Mouse (Mus musculus) embryonic facial prominence, embryonic 11.5 days (tissue): ENCODE results near the gene Liph. TPM values are rescaled to one million over a fixed set of nuclear protein-coding genes. Genes with fewer than 3 reads are reported as not detected.

Experiments used
- ATAC-seq: fragments of 200-750 bp; cut with Nextera tagmentation; replicated peaks from 2 replicates; pipeline ENCODE4 v1.8.0; 2017; ENCODE audit warnings: low read depth; ENCODE audit not compliant: insufficient number of reproducible peaks, low FRiP score, low TSS enrichment
- DNase-seq: peaks from one replicate; pipeline ENCODE4 v3.0.0-alpha.2; 2015; ENCODE audit warnings: low spot score
- H3K27ac ChIP-seq: fragments of 300-500 bp; sonication (generic); replicated peaks from 2 replicates; pipeline ENCODE4 v1.5.1; 2014; ENCODE audit warnings: mild to moderate bottlenecking, low read depth, low read length, control low read depth
- H3K27me3 ChIP-seq: fragments of 300-500 bp; sonication (generic); 2 replicates; pipeline ENCODE4 v1.6.1; 2014; ENCODE audit warnings: mild to moderate bottlenecking, low read length, moderate library complexity, mixed read lengths; ENCODE audit not compliant: control insufficient read depth, insufficient read depth
- H3K36me3 ChIP-seq: fragments of 300-500 bp; sonication (generic); replicated peaks from 2 replicates; pipeline ENCODE4 v1.6.1; 2014; ENCODE audit warnings: low read depth, mild to moderate bottlenecking, low read length, moderate library complexity, mixed read lengths; ENCODE audit not compliant: control insufficient read depth, insufficient read depth
- H3K4me1 ChIP-seq: fragments of 300-500 bp; sonication (generic); 2 replicates; pipeline ENCODE4 v1.6.1; 2014; ENCODE audit warnings: low read length, mixed read lengths; ENCODE audit not compliant: control insufficient read depth, insufficient read depth
- H3K4me2 ChIP-seq: fragments of 300-500 bp; sonication (generic); 2 replicates; pipeline ENCODE4 v1.6.1; 2014; ENCODE audit warnings: low read depth, mild to moderate bottlenecking, control low read depth, low read length, moderate library complexity
- H3K4me3 ChIP-seq: fragments of 300-500 bp; sonication (generic); 2 replicates; pipeline ENCODE4 v1.5.1; 2014; ENCODE audit warnings: low read depth, low read length, control low read depth
- H3K9ac ChIP-seq: fragments of 300-500 bp; sonication (generic); replicated peaks from 2 replicates; pipeline ENCODE4 v1.6.1; 2014; ENCODE audit warnings: mild to moderate bottlenecking, control low read depth, low read length
- H3K9me3 ChIP-seq: fragments of 300-500 bp; sonication (generic); replicated peaks from 2 replicates; pipeline ENCODE4 v1.6.1; 2016; ENCODE audit warnings: mild to moderate bottlenecking, low read length, inconsistent platforms, mixed read lengths; ENCODE audit not compliant: control insufficient read depth
- WGBS: fragments of 180-500 bp; shearing (Covaris S2); extraction: QIAGEN DNeasy Blood & Tissue Kit; methylation state at CpG from one replicate; pipeline ENCODE4 v1.1.7; 2014; 5-methylcytosine and 5-hydroxymethylcytosine counted together
- polyA plus RNA-seq: library from polyadenylated mRNA; unstranded; fragments of >200 nt; fragmentation: Nextera tagmentation; extraction: Ambion mirVana; gene quantifications from 2 replicates; pipeline ENCODE4 v1.2.1, GENCODE M21; 2014

The Liph gene
- polyA plus RNA-seq, 1 experiment from 2014 or later: not detected

DNA sequence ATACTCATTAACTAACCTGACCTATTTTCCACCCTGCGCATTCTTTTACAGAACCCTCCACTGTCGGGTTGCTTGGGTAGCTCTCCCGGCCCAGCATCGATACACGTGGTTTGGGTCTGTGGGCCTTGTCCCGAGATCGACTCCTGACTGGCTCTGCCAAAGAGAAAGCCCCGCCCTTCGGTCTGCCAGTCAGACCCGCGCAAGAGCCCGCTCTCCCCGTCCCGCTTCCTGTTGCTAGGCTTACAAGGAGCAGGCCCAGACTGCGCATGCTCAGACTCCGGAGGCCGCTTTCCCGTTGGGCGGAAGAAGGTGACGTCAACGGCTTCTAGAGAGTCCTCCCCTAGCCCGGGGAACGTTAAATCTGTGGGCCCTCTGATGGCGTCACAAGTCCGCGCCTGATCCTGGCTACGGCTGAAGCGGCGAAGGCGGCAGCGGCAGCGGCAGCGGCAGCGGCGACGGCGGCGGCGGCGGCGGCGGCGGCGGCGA, 13.7 kb upstream of the Liph start, which contains the start of gene Senp2:
Gene Senp2 (plus strand): TSS at position 386 of the 486 bp plus-strand sequence.
- Histone ChIP-seq H3K27me3 (no peaks in the 10 kb centered on the region), H3K4me1 (no peaks in the 10 kb centered on the region), H3K4me2 (peak within 1 kb of the TSS; percentile 49), H3K36me3 (no peaks in the 10 kb centered on the region), H3K9me3 (no peaks in the 10 kb centered on the region), H3K4me3 (peak within 1 kb of the TSS; percentile 96), H3K9ac (peak within 1 kb of the TSS; percentile 90), H3K27ac (no peak within 1 kb of the TSS)
- ATAC-seq (peak; percentile 99), DNase-seq (peak; percentile 100)
- WGBS: 1% methylated on average over 45 of the region's 45 CpGs

DNA sequence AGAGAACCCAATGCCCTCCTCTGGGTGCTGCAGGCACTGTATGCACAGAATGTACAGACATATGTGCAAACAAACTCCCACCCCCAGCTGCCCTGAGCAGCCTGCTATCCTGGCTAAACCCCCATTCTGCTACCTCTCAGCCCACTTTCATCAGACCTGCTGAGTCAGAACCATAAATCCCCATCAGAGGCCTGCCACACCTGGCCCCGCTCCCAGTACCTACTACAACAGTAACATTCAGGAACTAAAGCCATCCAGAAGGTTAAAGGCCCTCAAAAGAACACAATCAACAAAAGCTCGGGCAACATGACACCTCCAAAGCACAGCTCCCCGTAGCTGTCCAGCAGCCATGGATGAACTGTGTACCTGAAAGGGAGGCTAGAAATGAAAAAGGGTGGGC, 6.1 kb upstream of the Liph start:
- no peak overlapping the region for H3K27ac ChIP-seq
- ATAC-seq (no peak), DNase-seq (no peak)
- H3K36me3 ChIP-seq: no peaks in the 10 kb centered on the region
- H3K9ac ChIP-seq: no peak overlapping the region
- H3K4me3 ChIP-seq: no peak overlapping the region
- H3K4me1 ChIP-seq: no peaks in the 10 kb centered on the region
- H3K4me2 ChIP-seq: no peak overlapping the region
- no peaks in the 10 kb centered on the region for H3K27me3 ChIP-seq
- 60% methylated on average over 3 of the region's 3 CpGs for WGBS
- H3K9me3 ChIP-seq: no peaks in the 10 kb centered on the region

DNA sequence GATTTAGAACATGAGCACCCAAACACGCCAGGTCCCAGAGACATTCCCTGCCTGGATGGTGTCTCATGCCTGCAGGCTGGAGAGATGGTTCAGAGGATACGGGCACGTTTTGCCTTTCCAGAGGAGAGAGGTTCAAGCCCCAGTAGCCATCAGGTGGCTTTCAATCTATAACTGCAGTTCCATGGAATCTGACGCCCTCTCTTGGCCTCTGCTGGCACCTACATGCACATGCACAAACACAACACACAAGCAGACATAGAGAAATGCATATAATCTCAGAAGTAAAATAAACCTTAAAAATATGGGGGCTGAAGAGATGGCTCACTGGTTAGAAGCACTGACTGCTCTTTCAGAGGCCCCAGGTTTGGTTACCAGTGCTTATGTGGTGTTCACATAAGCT, 5.7 kb upstream of the Liph start:
- 57% methylated on average over 4 of the region's 4 CpGs for WGBS
- Histone ChIP-seq H3K4me1 (no peaks in the 10 kb centered on the region), H3K4me3 (no peak overlapping the region), H3K27ac (no peak overlapping the region), H3K36me3 (no peaks in the 10 kb centered on the region), H3K27me3 (no peaks in the 10 kb centered on the region), H3K9me3 (no peaks in the 10 kb centered on the region), H3K9ac (no peak overlapping the region), H3K4me2 (no peak overlapping the region)
- no peak for ATAC-seq
- DNase-seq: no peak

DNA sequence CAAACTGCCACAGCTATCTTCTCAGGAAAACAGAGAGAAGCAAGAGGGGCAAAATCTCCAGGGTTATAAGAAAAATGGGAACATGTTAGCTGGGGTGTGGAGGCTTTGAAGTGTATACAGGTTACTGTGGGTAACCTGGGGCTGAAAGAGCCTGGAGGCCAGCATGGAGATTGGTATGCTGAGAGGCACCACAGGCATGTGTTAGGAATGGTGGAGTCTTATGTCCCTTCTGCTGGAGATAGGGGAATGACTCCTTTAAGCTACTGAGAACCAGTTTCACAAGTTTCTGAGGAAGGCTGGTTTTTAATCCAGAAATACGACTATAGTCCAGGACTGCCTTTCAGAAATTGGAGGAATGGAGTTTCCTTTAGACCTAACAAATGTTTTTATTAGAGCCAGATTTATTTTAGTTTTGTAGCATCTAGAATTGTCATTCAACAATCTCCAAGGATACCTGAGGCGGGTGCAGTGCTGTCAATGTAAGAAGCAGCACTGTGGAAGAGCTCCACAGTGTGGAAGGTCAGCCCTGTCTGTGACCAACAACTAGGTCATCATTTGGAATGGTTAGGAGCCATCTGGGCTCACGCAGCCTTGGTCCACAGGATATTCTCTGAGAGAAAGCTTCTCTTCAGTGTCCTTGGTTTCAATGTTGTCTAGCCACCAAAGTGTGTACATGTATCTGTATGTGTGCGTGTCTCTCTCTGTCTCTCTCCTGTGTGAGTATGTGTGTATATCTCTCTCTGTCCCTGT, 4.7 kb upstream of the Liph start:
- Histone ChIP-seq H3K4me2 (no peak overlapping the region), H3K4me3 (no peak overlapping the region), H3K9ac (no peak overlapping the region), H3K9me3 (no peaks in the 10 kb centered on the region), H3K27me3 (no peaks in the 10 kb centered on the region), H3K4me1 (no peaks in the 10 kb centered on the region), H3K36me3 (no peaks in the 10 kb centered on the region), H3K27ac (no peak overlapping the region)
- 79% methylated on average over 4 of the region's 4 CpGs for WGBS
- DNase-seq (no peak), ATAC-seq (no peak)

DNA sequence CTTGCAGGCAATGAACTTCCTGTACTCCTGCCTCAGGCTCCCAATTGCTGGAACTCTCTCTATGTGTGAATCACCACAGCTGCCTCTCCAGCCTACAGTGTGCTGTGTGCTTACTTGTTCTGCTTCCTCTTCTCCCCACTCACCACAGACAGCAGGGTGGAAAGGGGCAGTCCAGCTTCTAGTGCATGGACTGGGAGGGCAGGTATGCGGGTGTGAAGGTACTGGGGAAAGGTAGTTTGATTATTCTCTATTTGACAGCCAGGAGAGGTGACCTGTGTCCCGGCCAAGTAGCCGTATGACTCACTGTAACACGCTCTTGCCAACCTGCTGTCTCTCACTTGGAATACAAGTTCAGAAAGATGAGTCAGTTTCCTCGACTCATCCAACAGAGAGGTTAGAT, 2.6 kb upstream of the Liph start:
- H3K27me3 ChIP-seq: no peaks in the 10 kb centered on the region
- no peaks in the 10 kb centered on the region for H3K9me3 ChIP-seq
- H3K36me3 ChIP-seq: no peaks in the 10 kb centered on the region
- no peak overlapping the region for H3K27ac ChIP-seq
- H3K4me3 ChIP-seq: no peak overlapping the region
- ATAC-seq: no peak
- 84% methylated on average over 5 of the region's 5 CpGs for WGBS
- DNase-seq: no peak
- no peak overlapping the region for H3K9ac ChIP-seq
- H3K4me2 ChIP-seq: no peak overlapping the region
- no peaks in the 10 kb centered on the region for H3K4me1 ChIP-seq

DNA sequence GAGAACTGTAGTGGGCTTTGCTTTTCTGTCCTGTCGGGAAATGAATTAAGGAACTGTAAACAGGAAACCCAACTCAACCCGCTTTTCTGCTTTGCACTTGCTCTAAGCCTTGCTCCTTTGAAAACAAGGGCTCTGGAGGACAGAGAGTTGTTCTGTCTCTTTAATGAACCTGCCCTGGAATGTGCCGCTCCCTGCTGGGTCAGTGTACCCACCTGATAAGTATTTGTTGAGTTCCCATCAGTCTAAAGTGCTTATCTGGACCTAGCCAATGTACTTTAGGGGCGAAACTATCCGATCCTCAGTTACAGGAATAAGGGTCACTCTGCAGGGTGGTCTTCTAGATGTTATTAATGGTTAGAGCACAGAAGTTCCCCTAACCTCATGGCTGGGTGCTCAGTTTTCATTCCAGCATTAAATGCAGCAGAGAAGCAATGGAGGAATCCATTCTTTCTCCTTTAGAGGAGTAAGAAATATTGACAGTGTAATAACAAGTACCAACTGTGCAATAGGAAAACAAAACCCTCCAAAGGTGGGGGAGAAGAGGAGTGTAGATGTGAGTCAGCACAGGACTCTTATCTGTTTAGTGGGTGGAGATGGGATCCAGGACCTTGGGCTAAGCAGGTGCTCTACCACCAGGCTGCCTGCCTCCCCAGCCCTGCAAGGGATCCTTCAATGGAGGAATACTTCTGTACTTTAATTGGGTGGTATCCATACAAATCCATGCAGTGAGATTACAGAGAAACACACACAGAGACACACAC, 1.6 kb upstream of the Liph start:
- H3K27ac ChIP-seq: no peak overlapping the region
- WGBS: 48% methylated on average over 5 of the region's 5 CpGs
- ATAC-seq: no peak

DNA sequence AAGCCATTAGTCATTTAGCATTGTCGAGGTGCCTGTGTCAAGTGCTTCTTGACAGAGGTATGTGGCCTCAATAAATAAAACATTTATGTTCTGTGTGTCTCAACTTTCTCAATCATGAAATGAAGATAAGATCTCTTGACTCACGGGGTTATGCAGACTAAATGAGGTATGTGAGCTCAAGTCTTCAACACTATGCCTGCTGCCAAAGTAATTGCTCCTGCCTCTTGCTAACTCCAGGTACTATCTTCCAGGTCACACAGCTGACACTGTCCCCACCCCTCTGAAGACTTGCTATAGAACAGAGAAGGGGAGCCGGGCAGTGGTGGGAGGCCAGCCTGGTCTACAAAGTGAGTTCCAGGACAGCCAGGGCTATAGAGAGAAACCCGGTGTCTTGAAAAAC, 939 bp upstream of the Liph start:
- WGBS: 60% methylated on average over 4 of the region's 4 CpGs
- no peaks in the 10 kb centered on the region for H3K27me3 ChIP-seq
- H3K9ac ChIP-seq: no peak overlapping the region
- H3K4me3 ChIP-seq: no peak overlapping the region
- no peak for ATAC-seq
- no peaks in the 10 kb centered on the region for H3K9me3 ChIP-seq
- no peak for DNase-seq
- H3K4me1 ChIP-seq: no peaks in the 10 kb centered on the region
- no peaks in the 10 kb centered on the region for H3K36me3 ChIP-seq
- no peak overlapping the region for H3K27ac ChIP-seq
- no peak overlapping the region for H3K4me2 ChIP-seq

More for the DNA sequence above, 1.6 kb upstream of the Liph start:
- Histone ChIP-seq H3K9me3 (no peaks in the 10 kb centered on the region), H3K36me3 (no peaks in the 10 kb centered on the region), H3K9ac (no peak overlapping the region), H3K4me3 (no peak overlapping the region), H3K4me1 (no peaks in the 10 kb centered on the region), H3K4me2 (no peak overlapping the region), H3K27me3 (no peaks in the 10 kb centered on the region)
- no peak for DNase-seq

DNA sequence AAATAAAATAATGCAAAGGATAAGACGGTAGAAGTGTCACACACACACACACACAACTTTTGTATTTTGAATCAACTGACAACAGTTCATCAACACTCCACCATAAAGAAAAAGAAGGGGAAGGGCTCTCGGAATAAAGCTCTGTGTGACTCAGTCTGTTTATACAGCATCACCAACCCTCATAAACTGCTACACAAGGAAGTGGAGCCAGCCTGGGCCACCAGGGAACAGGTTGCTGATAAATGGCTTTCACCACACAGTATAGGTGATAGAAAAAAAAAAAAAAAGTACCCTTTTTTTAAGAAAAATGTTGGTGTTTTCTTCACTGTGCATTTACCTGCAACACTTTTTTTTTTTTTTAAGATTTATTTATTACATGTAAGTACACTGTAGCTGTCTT, 3.7 kb downstream of the Liph start:
- H3K27ac ChIP-seq: no peak overlapping the region
- H3K4me3 ChIP-seq: no peak overlapping the region
- H3K4me2 ChIP-seq: no peak overlapping the region
- no peak for ATAC-seq
- WGBS: 83% methylated on average over 2 of the region's 2 CpGs
- no peaks in the 10 kb centered on the region for H3K36me3 ChIP-seq
- no peak overlapping the region for H3K9ac ChIP-seq
- DNase-seq: no peak
- H3K9me3 ChIP-seq: no peaks in the 10 kb centered on the region
- H3K27me3 ChIP-seq: no peaks in the 10 kb centered on the region
- no peaks in the 10 kb centered on the region for H3K4me1 ChIP-seq
